Mouse (Mus musculus): ENCODE measurements at regions not wholly inside any gene's neighbourhood (a gene's known extent, or its start where the extent isn't known, plus 50 kb on each side); places are given as distances from the start of the nearest gene placed in this dataset.

- TF ChIP-seq CTCF (IDR thresholded peaks at IDR 0.05; ENCODE audit: borderline replicate concordance, extremely low read depth, insufficient read depth, insufficient read length) (peak; percentile 95), POLR2A (IDR thresholded peaks at IDR 0.05; ENCODE audit: borderline replicate concordance, extremely low read depth, insufficient read depth, insufficient read length, poor library complexity, severe bottlenecking) (no peak)
These were observed 1106.2 kb downstream of the Mat2b start for GRCm38 (mm10) chr11:39588641-39589385.

All from brain, embryonic 14.5 days (tissue).